Mouse (Mus musculus): ENCODE measurements around the gene Fam227a. TPM values are rescaled to one million over a fixed set of nuclear protein-coding genes. Genes with fewer than 3 reads are reported as not detected.

Gene Fam227a
- polyA plus RNA-seq, 1 experiment from 2014 or later: 4.7 TPM

DNA sequence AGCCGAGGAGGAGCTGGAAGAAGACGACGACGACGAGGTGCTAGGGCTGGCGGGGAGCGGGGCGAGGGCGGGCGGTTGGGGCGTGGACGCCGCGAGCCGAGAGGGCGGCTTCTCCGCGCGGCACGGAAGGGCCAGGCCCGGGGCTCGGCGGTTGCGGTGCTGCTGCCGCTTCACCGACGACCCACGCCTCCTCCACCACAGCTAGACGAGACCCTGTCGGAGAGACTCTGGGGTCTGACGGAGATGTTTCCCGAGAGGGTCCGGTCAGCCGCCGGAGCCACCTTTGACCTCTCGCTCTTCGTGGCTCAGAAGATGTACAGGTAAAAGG lies 12.2 kb upstream of the Fam227a start:
- H3K27ac ChIP-seq (ENCODE audit: low read depth, low read length): no peak overlapping the region
- H3K27me3 ChIP-seq (ENCODE audit: control insufficient read depth, insufficient read depth, low read length): no peaks in the 10 kb centered on the region
- no peaks in the 10 kb centered on the region for H3K9me3 ChIP-seq (ENCODE audit: control insufficient read depth, low read length)
- peak overlapping the region; percentile 78 for H3K9ac ChIP-seq (ENCODE audit: low read length)
- ATAC-seq (replicated peaks; ENCODE audit: low FRiP score): peak; percentile 56; the same call in 1 of the 2 replicates
- under 1% methylated on average over 37 of the region's 37 CpGs for WGBS
- peak overlapping the region; percentile 63 for H3K4me2 ChIP-seq (ENCODE audit: low read depth, low read length, severe bottlenecking)
- H3K36me3 ChIP-seq (ENCODE audit: control insufficient read depth, insufficient read depth, low read length): no peaks in the 10 kb centered on the region; the same call in 1 of the 2 replicates
- no peak for DNase-seq (ENCODE audit: low spot score)
- H3K4me1 ChIP-seq (replicated peaks; ENCODE audit: control insufficient read depth, insufficient read depth, low read length): peaks cover 2% of the 10 kb centered on the region; the same call in 1 of the 2 replicates
- H3K4me3 ChIP-seq (ENCODE audit: low read depth, low read length): peak overlapping the region; percentile 62

DNA sequence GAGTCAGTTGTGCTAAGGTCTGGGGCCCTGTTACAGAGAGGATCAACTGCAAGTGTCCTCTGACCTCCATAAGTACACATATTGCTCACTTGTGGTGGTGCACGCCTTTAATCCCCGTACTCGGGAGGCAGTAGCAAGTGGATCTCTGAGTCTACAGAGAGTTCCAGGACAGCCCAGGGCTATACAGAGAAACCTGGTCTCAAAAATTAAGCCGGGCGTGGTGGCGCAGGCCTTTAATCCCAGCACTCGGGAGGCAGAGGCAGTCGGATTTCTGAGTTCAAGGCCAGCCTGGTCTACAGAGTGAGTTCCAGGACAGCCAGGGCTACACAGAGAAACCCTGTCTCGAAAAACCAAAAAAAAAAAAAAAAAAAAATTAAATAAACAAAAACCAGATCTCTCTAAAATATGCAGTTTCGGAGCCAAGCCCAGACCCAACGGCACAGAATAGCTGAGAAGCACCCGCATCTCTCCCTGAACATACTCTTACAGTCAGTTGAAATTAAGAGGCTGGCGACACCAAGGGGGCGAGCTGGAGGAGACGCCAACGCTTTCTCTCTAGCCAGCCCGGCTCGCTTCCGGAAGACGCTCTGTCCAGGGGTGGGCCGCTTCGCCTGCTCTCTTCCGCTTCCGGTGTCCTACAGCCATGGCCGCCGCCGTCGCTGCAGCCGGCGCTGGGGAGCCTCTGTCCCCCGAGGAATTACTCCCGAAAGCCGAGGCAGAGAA lies 11.7 kb upstream of the Fam227a start, which contains the start of gene Tomm22:
Gene Tomm22, plus strand, starts transcription at position 613 of the 723 bp plus-strand sequence.
- Histone ChIP-seq H3K4me1 (replicated peaks; ENCODE audit: control insufficient read depth, insufficient read depth, low read length) (peaks cover 2% of the 10 kb centered on the region; the same call in 1 of the 2 replicates), H3K27ac (ENCODE audit: low read depth, low read length) (no peak within 1 kb of the TSS), H3K4me2 (ENCODE audit: low read depth, low read length, severe bottlenecking) (peak within 1 kb of the TSS; percentile 63), H3K36me3 (ENCODE audit: control insufficient read depth, insufficient read depth, low read length) (no peaks in the 10 kb centered on the region; the same call in 1 of the 2 replicates), H3K27me3 (ENCODE audit: control insufficient read depth, insufficient read depth, low read length) (no peaks in the 10 kb centered on the region), H3K9ac (ENCODE audit: low read length) (peak within 1 kb of the TSS; percentile 78), H3K9me3 (ENCODE audit: control insufficient read depth, low read length) (no peaks in the 10 kb centered on the region), H3K4me3 (ENCODE audit: low read depth, low read length) (peak within 1 kb of the TSS; percentile 62)
- DNase-seq (ENCODE audit: low spot score) (peak; percentile 94), ATAC-seq (replicated peaks; ENCODE audit: low FRiP score) (peak; percentile 98)
- 22% methylated on average over 33 of the region's 33 CpGs for WGBS

DNA sequence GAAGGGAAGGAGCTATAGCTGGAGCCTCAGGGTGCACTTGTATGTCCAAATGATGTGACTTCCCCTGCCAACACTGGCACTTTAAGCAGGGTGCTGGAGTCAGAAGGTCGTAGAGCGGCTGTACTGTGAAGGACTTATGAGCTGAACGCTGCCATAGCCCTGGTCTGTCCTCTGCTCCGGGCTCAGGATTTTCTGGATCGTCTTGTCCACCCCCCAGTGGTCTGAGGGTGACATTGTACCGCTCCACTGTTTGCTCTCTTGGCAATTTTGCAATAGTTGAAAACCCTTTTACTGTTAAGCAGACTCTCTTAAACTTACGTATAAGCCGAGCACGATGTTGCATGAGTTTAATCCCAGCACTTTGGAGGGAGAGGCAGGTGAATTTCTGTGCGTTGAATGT lies 10.4 kb upstream of the Fam227a start:
- ATAC-seq (replicated peaks; ENCODE audit: low FRiP score): no peak
- no peaks in the 10 kb centered on the region; the same call in 1 of the 2 replicates for H3K36me3 ChIP-seq (ENCODE audit: control insufficient read depth, insufficient read depth, low read length)
- H3K27ac ChIP-seq (ENCODE audit: low read depth, low read length): no peak overlapping the region
- H3K4me2 ChIP-seq (ENCODE audit: low read depth, low read length, severe bottlenecking): no peak overlapping the region
- no peaks in the 10 kb centered on the region for H3K27me3 ChIP-seq (ENCODE audit: control insufficient read depth, insufficient read depth, low read length)
- no peak for DNase-seq (ENCODE audit: low spot score)
- H3K4me3 ChIP-seq (ENCODE audit: low read depth, low read length): no peak overlapping the region
- H3K9ac ChIP-seq (ENCODE audit: low read length): no peak overlapping the region
- no peaks in the 10 kb centered on the region for H3K9me3 ChIP-seq (ENCODE audit: control insufficient read depth, low read length)
- peaks cover 2% of the 10 kb centered on the region; the same call in 1 of the 2 replicates for H3K4me1 ChIP-seq (replicated peaks; ENCODE audit: control insufficient read depth, insufficient read depth, low read length)
- WGBS: 82% methylated on average over 10 of the region's 10 CpGs

DNA sequence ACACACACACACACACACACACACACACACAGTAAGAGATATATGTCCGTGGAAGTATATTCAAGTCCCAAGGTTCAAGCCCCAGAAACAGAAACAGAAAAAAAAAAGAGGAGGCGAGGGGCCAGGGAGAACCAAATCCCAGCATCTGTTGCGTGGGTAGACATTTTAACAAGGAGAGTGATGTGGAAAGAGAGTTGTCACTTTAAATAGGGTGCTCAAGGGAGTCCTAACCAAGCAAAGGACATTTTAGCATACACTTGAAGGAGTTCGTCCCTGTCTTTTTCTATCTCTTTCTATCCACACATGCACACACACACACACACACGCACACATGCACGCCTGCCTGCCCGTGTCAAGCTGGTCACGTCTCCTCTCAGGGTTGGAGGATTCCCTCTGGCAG lies 5.9 kb upstream of the Fam227a start:
- H3K27me3 ChIP-seq (ENCODE audit: control insufficient read depth, insufficient read depth, low read length): no peaks in the 10 kb centered on the region
- H3K27ac ChIP-seq (ENCODE audit: low read depth, low read length): no peak overlapping the region
- H3K9me3 ChIP-seq (ENCODE audit: control insufficient read depth, low read length): no peaks in the 10 kb centered on the region
- H3K9ac ChIP-seq (ENCODE audit: low read length): no peak overlapping the region
- 90% methylated on average over 8 of the region's 8 CpGs for WGBS
- ATAC-seq (replicated peaks; ENCODE audit: low FRiP score): no peak
- no peak overlapping the region for H3K4me2 ChIP-seq (ENCODE audit: low read depth, low read length, severe bottlenecking)
- no peak overlapping the region for H3K4me3 ChIP-seq (ENCODE audit: low read depth, low read length)
- H3K4me1 ChIP-seq (replicated peaks; ENCODE audit: control insufficient read depth, insufficient read depth, low read length): peaks cover 3% of the 10 kb centered on the region
- no peaks in the 10 kb centered on the region; the same call in 1 of the 2 replicates for H3K36me3 ChIP-seq (ENCODE audit: control insufficient read depth, insufficient read depth, low read length)
- no peak for DNase-seq (ENCODE audit: low spot score)

DNA sequence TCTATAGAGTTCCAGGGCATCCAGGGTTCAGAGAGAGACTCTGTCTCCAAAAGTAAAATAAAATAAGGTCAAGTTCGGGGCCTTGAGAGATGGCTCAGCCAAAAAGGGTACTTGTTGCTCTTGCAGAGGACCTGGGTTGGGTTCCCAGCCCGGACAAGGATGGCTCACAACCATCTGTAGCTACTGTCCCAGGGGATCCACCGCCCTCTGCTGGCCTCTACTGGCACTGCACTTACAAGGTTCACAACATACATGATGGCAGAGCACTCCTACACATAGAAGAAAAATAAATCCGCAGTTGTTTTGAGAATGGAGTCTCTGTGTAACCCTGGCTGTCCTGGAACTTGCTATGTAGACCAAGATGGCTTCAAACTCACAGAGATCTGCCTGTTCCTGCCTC lies 3.1 kb upstream of the Fam227a start:
- peaks cover 3% of the 10 kb centered on the region for H3K4me1 ChIP-seq (replicated peaks; ENCODE audit: control insufficient read depth, insufficient read depth, low read length)
- H3K9ac ChIP-seq (ENCODE audit: low read length): no peak overlapping the region
- H3K36me3 ChIP-seq (ENCODE audit: control insufficient read depth, insufficient read depth, low read length): no peaks in the 10 kb centered on the region; the same call in 1 of the 2 replicates
- ATAC-seq (replicated peaks; ENCODE audit: low FRiP score) (no peak), DNase-seq (ENCODE audit: low spot score) (peak; percentile 73)
- no peaks in the 10 kb centered on the region for H3K27me3 ChIP-seq (ENCODE audit: control insufficient read depth, insufficient read depth, low read length)
- H3K4me3 ChIP-seq (ENCODE audit: low read depth, low read length): no peak overlapping the region
- H3K4me2 ChIP-seq (ENCODE audit: low read depth, low read length, severe bottlenecking): no peak overlapping the region
- no peaks in the 10 kb centered on the region for H3K9me3 ChIP-seq (ENCODE audit: control insufficient read depth, low read length)
- no peak overlapping the region for H3K27ac ChIP-seq (ENCODE audit: low read depth, low read length)
- 72% methylated on average over 4 of the region's 4 CpGs for WGBS

DNA sequence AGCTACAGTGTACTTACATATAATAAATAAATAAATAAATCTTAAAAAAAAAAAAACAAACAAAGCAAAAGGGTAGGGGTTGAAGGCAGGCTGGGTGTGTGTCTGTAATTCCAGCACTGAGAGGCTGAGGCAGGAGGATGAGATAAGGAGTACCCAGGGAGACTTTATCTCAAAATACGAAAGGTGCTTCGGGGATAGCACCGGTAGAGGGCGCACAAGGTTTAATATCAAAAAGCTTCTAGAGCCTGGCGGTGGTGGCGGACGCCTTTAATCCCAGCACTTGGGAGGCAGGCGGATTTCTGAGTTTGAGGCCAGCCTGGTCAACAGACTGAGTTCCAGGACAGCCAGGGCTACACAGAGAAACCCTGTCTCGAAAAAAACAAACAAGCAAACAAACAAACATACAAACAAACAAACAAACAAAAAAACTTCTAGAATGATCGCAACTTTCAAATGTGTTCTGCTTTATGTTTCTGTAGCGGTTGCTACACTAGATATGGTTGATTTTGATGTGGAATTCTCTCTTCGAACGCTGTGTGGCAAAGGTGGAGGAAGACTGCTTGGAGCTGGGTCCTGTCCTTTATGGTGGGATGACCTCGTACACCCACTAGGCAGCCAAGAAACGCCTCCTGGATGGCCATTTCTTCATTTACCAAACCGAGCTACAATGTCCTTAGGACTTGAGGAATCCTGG lies 772 bp downstream of the Fam227a start:
- Histone ChIP-seq H3K9me3 (ENCODE audit: control insufficient read depth, low read length) (no peaks in the 10 kb centered on the region), H3K27me3 (ENCODE audit: control insufficient read depth, insufficient read depth, low read length) (no peaks in the 10 kb centered on the region), H3K4me2 (ENCODE audit: low read depth, low read length, severe bottlenecking) (peak overlapping the region; percentile 73), H3K36me3 (ENCODE audit: control insufficient read depth, insufficient read depth, low read length) (no peaks in the 10 kb centered on the region; the same call in 1 of the 2 replicates), H3K4me3 (ENCODE audit: low read depth, low read length) (peak overlapping the region; percentile 63), H3K27ac (ENCODE audit: low read depth, low read length) (peak overlapping the region; percentile 96), H3K9ac (ENCODE audit: low read length) (peak overlapping the region; percentile 86), H3K4me1 (replicated peaks; ENCODE audit: control insufficient read depth, insufficient read depth, low read length) (peaks cover 3% of the 10 kb centered on the region)
- 4% methylated on average over 16 of the region's 16 CpGs for WGBS
- ATAC-seq (replicated peaks; ENCODE audit: low FRiP score): no peak; the same call in 1 of the 2 replicates
- peak; percentile 90 for DNase-seq (ENCODE audit: low spot score)

DNA sequence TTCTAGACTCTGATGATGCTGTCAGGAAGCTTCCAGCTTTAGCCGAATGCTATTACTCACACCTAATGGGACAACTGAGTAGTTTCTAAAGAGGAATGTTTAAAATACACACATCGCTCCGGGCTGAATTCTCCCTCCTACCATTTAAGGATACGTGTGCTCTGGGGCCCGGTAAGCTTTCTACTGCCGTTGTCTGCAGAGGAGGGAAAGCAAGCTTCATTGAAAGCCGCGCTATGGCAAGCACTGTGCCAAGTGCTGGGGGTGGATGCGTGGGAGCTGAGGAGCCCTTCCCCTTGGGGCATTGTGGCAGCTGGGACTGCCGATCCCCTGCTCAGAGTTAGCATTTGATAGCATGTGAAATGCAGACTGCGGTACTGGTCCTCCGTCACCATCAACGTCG lies 2.3 kb downstream of the Fam227a start:
- 95% methylated on average over 14 of the region's 14 CpGs for WGBS
- peaks cover 3% of the 10 kb centered on the region for H3K4me1 ChIP-seq (replicated peaks; ENCODE audit: control insufficient read depth, insufficient read depth, low read length)
- ATAC-seq (replicated peaks; ENCODE audit: low FRiP score) (no peak), DNase-seq (ENCODE audit: low spot score) (no peak)
- no peak overlapping the region for H3K4me2 ChIP-seq (ENCODE audit: low read depth, low read length, severe bottlenecking)
- no peaks in the 10 kb centered on the region for H3K9me3 ChIP-seq (ENCODE audit: control insufficient read depth, low read length)
- H3K9ac ChIP-seq (ENCODE audit: low read length): no peak overlapping the region
- H3K27ac ChIP-seq (ENCODE audit: low read depth, low read length): no peak overlapping the region
- H3K27me3 ChIP-seq (ENCODE audit: control insufficient read depth, insufficient read depth, low read length): no peaks in the 10 kb centered on the region
- H3K36me3 ChIP-seq (ENCODE audit: control insufficient read depth, insufficient read depth, low read length): no peaks in the 10 kb centered on the region; the same call in 1 of the 2 replicates
- H3K4me3 ChIP-seq (ENCODE audit: low read depth, low read length): no peak overlapping the region

DNA sequence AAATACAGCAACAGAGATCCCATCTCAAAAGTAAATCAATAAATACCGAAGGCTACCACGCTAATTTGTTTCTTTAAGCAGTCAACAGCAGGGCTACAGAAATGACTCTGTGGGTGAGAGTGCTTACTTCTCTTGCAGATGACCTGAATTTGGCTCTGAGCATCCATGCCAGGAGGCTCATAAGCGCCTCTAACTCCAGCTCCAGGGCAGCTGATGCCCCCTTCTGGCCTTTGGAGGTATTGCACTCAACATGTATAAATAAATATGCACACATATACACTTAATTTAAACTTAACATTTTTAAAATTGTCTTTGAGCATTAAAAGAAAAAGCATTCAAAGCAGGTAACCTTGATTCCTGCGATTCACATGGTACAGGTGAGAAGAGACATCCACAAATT lies 7.3 kb downstream of the Fam227a start:
- no peak overlapping the region for H3K27ac ChIP-seq (ENCODE audit: low read depth, low read length)
- H3K4me2 ChIP-seq (ENCODE audit: low read depth, low read length, severe bottlenecking): no peak overlapping the region
- H3K9me3 ChIP-seq (ENCODE audit: control insufficient read depth, low read length): no peaks in the 10 kb centered on the region
- 77% methylated on average over 4 of the region's 4 CpGs for WGBS
- no peak overlapping the region for H3K4me3 ChIP-seq (ENCODE audit: low read depth, low read length)
- H3K4me1 ChIP-seq (replicated peaks; ENCODE audit: control insufficient read depth, insufficient read depth, low read length): no peaks in the 10 kb centered on the region
- H3K36me3 ChIP-seq (ENCODE audit: control insufficient read depth, insufficient read depth, low read length): no peaks in the 10 kb centered on the region
- H3K9ac ChIP-seq (ENCODE audit: low read length): no peak overlapping the region
- no peak for DNase-seq (ENCODE audit: low spot score)
- no peaks in the 10 kb centered on the region for H3K27me3 ChIP-seq (ENCODE audit: control insufficient read depth, insufficient read depth, low read length)
- ATAC-seq (replicated peaks; ENCODE audit: low FRiP score): no peak

All from forebrain, embryonic 11.5 days (tissue).